In the genomic region with DNA sequence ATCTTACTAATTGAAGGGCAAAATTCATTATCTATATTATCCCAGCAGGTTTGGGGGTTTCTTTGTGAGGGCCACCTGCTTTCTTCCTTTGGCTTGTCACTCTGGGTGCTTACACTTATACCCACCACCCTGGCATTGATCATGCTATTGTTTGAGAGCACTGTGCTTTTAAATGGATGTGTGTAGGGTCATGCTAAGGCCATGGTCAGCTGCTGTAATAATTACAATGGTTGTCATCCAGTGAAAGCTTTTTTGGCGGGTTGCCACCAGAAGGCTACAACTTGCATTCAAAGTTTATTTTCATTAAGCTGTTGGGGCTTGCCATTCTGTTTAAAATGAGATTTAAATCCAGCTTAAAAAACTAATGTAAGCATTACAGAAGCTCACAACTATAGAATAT, we compare ENCODE assay signal across 9 mouse cellular contexts.
DNase-seq lines count a peak whose midpoint lies in the region; ATAC-seq and TF ChIP-seq lines count a peak whose summit lies in the region.
"Had no signal": no experiment of that assay in that cellular context is flagged by ENCODE, and none has a peak within 500 bp of the region (broad histone marks: within the 10 kb centered on the region; RNA-seq: fewer than 3 reads in every experiment).

No protein-coding gene starts in this region.

- WGBS in hindbrain, postnatal 0 days = 22% methylated on average over 1 of the region's 1 CpGs
- 33% methylated on average over 1 of the region's 1 CpGs for WGBS in stomach, embryonic 16.5 days

- H3K9ac ChIP-seq in hindbrain, postnatal 0 days (replicated peaks; ENCODE audit: low read length) = no peak overlapping the region
- H3K9ac ChIP-seq in stomach, embryonic 16.5 days (ENCODE audit: low read length) = no peak overlapping the region

- peak; percentile 41 for DNase-seq in heart, adult 11 months
- DNase-seq in heart, adult 8-10 months (ENCODE audit: low spot score) = no peak
- peak; percentile 11 for DNase-seq in ovary, postnatal 14 days (ENCODE audit: low spot score)
- no peak for DNase-seq in ovary, postnatal 36 days (ENCODE audit: low spot score)
- DNase-seq in hindbrain, postnatal 0 days (ENCODE audit: low spot score) = peak; percentile 32
- no peak for DNase-seq in cerebellum, adult 9-11 months
- DNase-seq in cerebellum, postnatal 4 days (ENCODE audit: low spot score in 2 of 2) = no peak
- DNase-seq: cerebellum, adult 8-10 months had no signal

- no peak overlapping the region for H3K4me2 ChIP-seq in hindbrain, postnatal 0 days (ENCODE audit: low read depth, low read length)
- no peak overlapping the region for H3K4me2 ChIP-seq in stomach, embryonic 16.5 days (ENCODE audit: low read depth, low read length)

- ATAC-seq in hindbrain, postnatal 0 days = no peak
- ATAC-seq in stomach, embryonic 16.5 days (ENCODE audit: insufficient read depth, low FRiP score) = peak; percentile 58; the same call in 1 of the 2 replicates

- no peaks in the 10 kb centered on the region for H3K27me3 ChIP-seq in hindbrain, postnatal 0 days (ENCODE audit: insufficient read depth, low read length)
- no peaks in the 10 kb centered on the region for H3K27me3 ChIP-seq in stomach, embryonic 16.5 days (ENCODE audit: control insufficient read depth, insufficient read depth, low read length)

- no peaks in the 10 kb centered on the region for H3K4me1 ChIP-seq in hindbrain, postnatal 0 days (ENCODE audit: insufficient read depth, low read length)
- H3K4me1 ChIP-seq in stomach, embryonic 16.5 days (ENCODE audit: control insufficient read depth, insufficient read depth, low read length) = peaks cover 3% of the 10 kb centered on the region; the same call in 1 of the 2 replicates

- no peak overlapping the region for H3K27ac ChIP-seq in hindbrain, postnatal 0 days
- no peak overlapping the region for H3K27ac ChIP-seq in stomach, embryonic 16.5 days (ENCODE audit: low read length)

- no peaks in the 10 kb centered on the region for H3K9me3 ChIP-seq in hindbrain, postnatal 0 days (ENCODE audit: low read length)
- no peaks in the 10 kb centered on the region for H3K9me3 ChIP-seq in stomach, embryonic 16.5 days (replicated peaks; ENCODE audit: control insufficient read depth, low read length)

- no peak overlapping the region for H3K4me3 ChIP-seq in hindbrain, postnatal 0 days (ENCODE audit: low read length)
- H3K4me3 ChIP-seq in stomach, embryonic 16.5 days (replicated peaks; ENCODE audit: low read length) = no peak overlapping the region

- no peak for TF ChIP-seq CTCF in hindbrain, postnatal 0 days (IDR thresholded peaks at IDR 0.05; ENCODE audit: low read depth)

- no peaks in the 10 kb centered on the region for H3K36me3 ChIP-seq in hindbrain, postnatal 0 days (ENCODE audit: insufficient read depth, low read length)
- no peaks in the 10 kb centered on the region for H3K36me3 ChIP-seq in stomach, embryonic 16.5 days (ENCODE audit: control insufficient read depth, insufficient read depth, low read length)

Comparison
In these comparisons a context has a peak if more than half of its experiments do, and no peak if none do; other contexts are left out.
1. DNase-seq: peak in heart, adult 11 months (single experiment), ovary, postnatal 14 days (single experiment) and hindbrain, postnatal 0 days (single experiment); none in heart, adult 8-10 months (single experiment), ovary, postnatal 36 days (single experiment), cerebellum, adult 9-11 months (single experiment) and cerebellum, postnatal 4 days (0 of 2).